Mouse (Mus musculus) effector memory CD4-positive, alpha-beta T cell, adult 7 months (primary cell): ENCODE measurements around the gene Ric8a. TPM values are rescaled to one million over a fixed set of nuclear protein-coding genes. Genes with fewer than 3 reads are reported as not detected.

Experiments
- polyA plus RNA-seq: library from polyadenylated mRNA; unstranded; fragments of 100-300 nt; shearing (Covaris generic); gene quantifications from one replicate; pipeline ENCODE4 v1.2.1, GENCODE M21; 2017

Ric8a gene
- 107 TPM for polyA plus RNA-seq

DNA sequence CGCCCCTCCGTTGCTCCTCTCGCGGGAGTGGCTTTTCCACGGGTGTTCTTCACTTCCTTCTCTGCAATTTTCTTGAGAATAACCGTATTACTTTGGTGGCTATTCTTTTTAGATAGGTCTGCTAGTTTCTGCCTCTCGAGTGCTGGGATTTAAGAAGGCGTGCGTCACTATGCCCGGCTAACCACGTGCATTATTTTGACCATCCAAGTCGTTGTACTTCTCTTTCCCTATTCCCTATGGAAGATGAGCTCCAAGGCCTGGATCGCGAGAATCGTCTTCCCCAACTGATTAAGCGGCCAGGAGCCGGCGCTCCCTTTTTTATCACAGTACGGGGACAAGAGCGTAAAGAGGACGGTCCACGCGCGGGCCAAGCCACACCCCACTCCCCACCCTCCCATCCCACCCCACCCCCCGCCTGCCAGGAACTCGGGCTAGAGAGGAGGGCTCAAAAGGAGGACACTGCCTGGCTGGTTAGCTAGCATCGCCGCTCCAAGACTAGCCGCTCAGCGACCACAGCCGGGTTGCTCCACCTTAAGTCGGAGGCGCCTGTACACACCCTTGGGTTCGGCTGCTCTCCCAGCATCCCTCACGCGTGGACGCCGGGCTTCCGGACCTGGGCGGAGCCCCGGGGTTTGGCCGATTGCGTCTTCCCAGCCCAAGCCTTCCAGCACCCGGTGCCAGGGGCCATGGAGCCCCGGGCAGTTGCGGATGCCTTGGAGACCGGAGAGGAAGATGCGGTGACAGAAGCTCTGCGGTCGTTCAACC is at the start of gene Ric8a:
Gene Ric8a (plus strand): TSS at position 173 of the 765 bp plus-strand sequence.

DNA sequence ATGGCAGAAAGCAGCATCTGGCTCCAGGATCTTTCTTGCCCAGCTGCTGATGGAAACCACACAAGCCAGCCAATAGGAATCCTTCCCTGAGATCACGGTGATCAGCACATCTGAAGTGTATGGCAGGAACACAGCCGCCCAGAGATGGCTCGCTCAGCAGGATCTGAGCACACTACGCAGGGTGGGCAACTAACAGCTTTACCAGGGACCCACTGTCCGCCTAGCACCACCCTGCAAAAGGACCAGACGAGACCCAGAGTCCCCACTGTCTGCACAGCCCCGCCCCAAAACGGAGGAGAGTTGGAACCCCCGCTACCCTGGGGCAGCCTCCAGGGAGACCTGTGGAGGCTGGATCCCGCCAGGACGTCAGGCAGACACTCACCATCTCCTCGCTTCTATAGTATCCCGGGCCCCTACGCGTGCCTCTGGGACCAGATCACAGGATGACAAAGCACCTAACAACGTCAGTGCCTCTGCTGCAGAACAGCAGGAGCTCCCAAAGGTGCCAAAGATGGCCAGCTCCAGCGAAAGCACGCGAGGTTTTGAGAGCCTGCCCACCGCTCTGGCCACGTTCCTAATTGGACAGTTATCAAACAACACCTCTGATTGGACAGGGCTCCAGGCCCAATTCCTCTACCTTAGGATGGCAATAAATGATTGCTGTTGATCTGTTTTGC is 35.0 kb upstream of the Ric8a start, which contains the start of gene Zfp941:
Gene Zfp941 (minus strand): TSS at position 526 of the 677 bp plus-strand sequence.

GRCm38 (mm10) chr7:140834968-140835757 is 21.6 kb upstream of the Ric8a start, which contains the start of gene Urah:
Urah (plus strand) TSS chr7:140835018.

GRCm38 (mm10) chr7:140844905-140845665 is 11.7 kb upstream of the Ric8a start, which contains the start of gene Scgb1c1:
Scgb1c1 (plus strand) TSS chr7:140845547.

GRCm38 (mm10) chr7:140847755-140848580 is 8.8 kb upstream of the Ric8a start, which contains the start of gene Odf3:
Odf3 (plus strand) TSS chr7:140847805.

GRCm38 (mm10) chr7:140855860-140856784 is 635 bp upstream of the Ric8a start, which contains the start of gene Gm45785:
Gm45785 (minus strand) TSS chr7:140856331.

DNA sequence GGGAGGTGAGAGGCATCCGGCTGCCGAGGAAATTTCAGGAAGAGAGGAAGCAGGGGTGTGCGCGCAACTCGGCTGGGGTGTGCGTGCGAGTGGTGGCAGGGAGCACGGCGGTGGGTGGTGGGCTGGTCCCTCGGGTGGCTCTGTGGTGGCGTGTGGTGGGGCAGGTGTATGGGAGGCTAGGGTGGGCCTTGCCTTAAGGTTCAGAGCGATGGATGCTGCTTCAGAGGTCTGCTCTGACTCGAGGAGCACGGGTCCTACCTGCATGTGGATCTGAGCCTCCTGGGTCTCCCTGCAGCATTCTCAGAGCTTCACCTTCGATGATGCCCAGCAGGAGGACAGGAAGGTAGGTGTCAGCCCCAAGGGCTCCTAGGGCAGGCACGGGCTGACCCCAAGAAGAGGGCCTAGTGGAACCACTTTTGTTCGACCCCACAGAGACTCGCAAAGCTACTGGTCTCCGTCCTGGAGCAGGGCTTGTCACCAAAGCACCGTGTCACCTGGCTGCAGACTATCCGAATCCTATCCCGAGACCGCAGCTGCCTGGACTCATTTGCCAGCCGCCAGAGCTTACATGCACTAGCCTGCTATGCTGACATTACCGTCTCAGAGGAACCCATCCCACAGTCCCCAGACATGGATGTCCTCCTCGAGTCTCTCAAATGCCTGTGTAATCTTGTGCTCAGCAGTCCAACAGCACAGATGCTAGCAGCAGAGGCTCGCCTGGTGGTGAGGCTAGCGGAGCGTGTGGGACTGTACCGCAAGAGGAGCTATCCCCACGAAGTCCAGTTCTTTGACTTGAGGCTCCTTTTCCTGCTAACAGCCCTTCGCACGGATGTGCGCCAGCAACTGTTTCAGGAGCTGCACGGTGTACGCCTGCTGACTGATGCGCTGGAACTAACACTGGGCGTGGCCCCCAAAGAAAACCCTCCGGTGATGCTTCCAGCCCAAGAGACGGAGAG is 1.1 kb downstream of the Ric8a start, which contains the start of gene Bet1l:
Gene Bet1l (minus strand): TSS at position 28 of the 956 bp plus-strand sequence.

GRCm38 (mm10) chr7:140881696-140882468 is 25.1 kb downstream of the Ric8a start, which contains the start of the genes Psmd13 and Sirt3:
Psmd13 (plus strand) TSS chr7:140881968.
Sirt3 (minus strand) TSS chr7:140882309.

GRCm38 (mm10) chr7:140900220-140900619 is 43.5 kb downstream of the Ric8a start, which contains the start of gene Cox8b:
Cox8b (minus strand) TSS chr7:140900446.

Other genes with a start within 250 kb of the Ric8a start
- not detected for gene Olfr61, start 228.0 kb upstream of the Ric8a start, polyA plus RNA-seq
- not detected for gene Olfr53, start 210.5 kb upstream of the Ric8a start, polyA plus RNA-seq
- 0.21 TPM for gene Olfr539, start 197.0 kb upstream of the Ric8a start, polyA plus RNA-seq
- gene Olfr45, start 175.0 kb upstream of the Ric8a start, polyA plus RNA-seq: 0.06 TPM
- not detected for gene Olfr541, start 159.7 kb upstream of the Ric8a start, polyA plus RNA-seq
- gene Cyp2e1, start 93.2 kb upstream of the Ric8a start, polyA plus RNA-seq: not detected
- not detected for gene Syce1, start 69.1 kb upstream of the Ric8a start, polyA plus RNA-seq
- 0.18 TPM for gene Zfp941, start 34.8 kb upstream of the Ric8a start, polyA plus RNA-seq
- gene Urah, start 21.9 kb upstream of the Ric8a start, polyA plus RNA-seq: not detected
- gene Scgb1c1, start 11.4 kb upstream of the Ric8a start, polyA plus RNA-seq: not detected
- gene Odf3, start 9.2 kb upstream of the Ric8a start, polyA plus RNA-seq: 0.30 TPM
- 1.3 TPM for gene Gm45785, start 626 bp upstream of the Ric8a start, polyA plus RNA-seq
- gene Bet1l, start 620 bp downstream of the Ric8a start, polyA plus RNA-seq: 51.2 TPM
- 145 TPM for gene Psmd13, start 25.0 kb downstream of the Ric8a start, polyA plus RNA-seq
- gene Sirt3, start 25.4 kb downstream of the Ric8a start, polyA plus RNA-seq: 2.6 TPM
- gene Cox8b, start 43.5 kb downstream of the Ric8a start, polyA plus RNA-seq: not detected
- gene Nlrp6, start 63.9 kb downstream of the Ric8a start, polyA plus RNA-seq: 0.11 TPM
- gene Pgghg, start 84.4 kb downstream of the Ric8a start, polyA plus RNA-seq: 9.2 TPM
- gene Ifitm5, start 93.3 kb downstream of the Ric8a start, polyA plus RNA-seq: not detected
- not detected for gene Gm45717, start 99.0 kb downstream of the Ric8a start, polyA plus RNA-seq
- gene Ifitm2, start 99.0 kb downstream of the Ric8a start, polyA plus RNA-seq: 19.8 TPM
- 8.4 TPM for gene Ifitm1, start 110.3 kb downstream of the Ric8a start, polyA plus RNA-seq
- 9.4 TPM for gene Ifitm3, start 153.8 kb downstream of the Ric8a start, polyA plus RNA-seq
- not detected for gene Ifitm6, start 161.0 kb downstream of the Ric8a start, polyA plus RNA-seq
- gene Gm17387, start 172.2 kb downstream of the Ric8a start, polyA plus RNA-seq: not detected
- 19.2 TPM for gene B4galnt4, start 204.1 kb downstream of the Ric8a start, polyA plus RNA-seq
- gene Pkp3, start 221.3 kb downstream of the Ric8a start, polyA plus RNA-seq: 186 TPM
- gene Sigirr, start 243.6 kb downstream of the Ric8a start, polyA plus RNA-seq: 69.4 TPM